Mouse (Mus musculus): ENCODE measurements at regions not wholly inside any gene's neighbourhood (a gene's known extent, or its start where the extent isn't known, plus 50 kb on each side); places are given as distances from the start of the nearest gene placed in this dataset.
A peak's percentile ranks its signal among the peaks of the same experiment; 100 is the strongest.

DNA sequence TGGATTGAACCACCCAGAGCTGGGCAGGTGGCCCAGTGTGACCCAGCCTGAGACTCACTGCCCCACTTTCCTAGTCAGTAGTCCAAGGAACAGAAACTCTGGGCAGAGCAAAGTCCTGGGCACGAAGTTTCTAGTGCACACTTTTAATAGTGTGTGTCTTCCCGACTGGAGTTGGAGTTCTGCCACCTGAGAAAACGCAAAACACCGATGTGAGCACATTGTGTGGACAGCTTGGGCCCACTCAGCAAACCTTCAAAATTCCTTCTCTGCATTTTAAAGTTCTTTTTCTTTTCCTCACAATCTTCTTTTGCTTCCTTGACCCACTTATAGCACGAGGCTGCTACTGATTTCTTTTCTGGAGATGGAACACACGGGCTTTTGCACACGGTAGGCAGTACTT is 141.5 kb upstream of the Agap1 start:
- TF ChIP-seq EP300 (IDR thresholded peaks at IDR 0.05; ENCODE audit: low read depth) = no peak
- TF ChIP-seq CTCF (IDR thresholded peaks at IDR 0.05; ENCODE audit: low read depth) = no peak
- Histone ChIP-seq H3K4me3 (ENCODE audit: insufficient read depth in 1 of 2, low read depth in 2 of 2, low read length in 2 of 2) (no peak overlapping the region), H3K27ac (no peak overlapping the region), H3K36me3 (replicated peaks; ENCODE audit: control insufficient read depth, insufficient read depth, low read depth) (no peaks in the 10 kb centered on the region), H3K4me2 (ENCODE audit: low read depth) (no peak overlapping the region), H3K4me1 (replicated peaks; ENCODE audit: control insufficient read depth in 2 of 2, insufficient read depth in 2 of 2, low read length in 1 of 2) (no peaks in the 10 kb centered on the region), H3K27me3 (ENCODE audit: control insufficient read depth, insufficient read depth, low read length) (no peaks in the 10 kb centered on the region), H3K9ac (replicated peaks) (no peak overlapping the region), H3K9me3 (ENCODE audit: control insufficient read depth, low read length) (no peaks in the 10 kb centered on the region)
- DNase-seq (ENCODE audit: low read depth in 3 of 3, low spot score in 3 of 3) = no peak
- no peak for ATAC-seq (ENCODE audit: insufficient read depth)
- 65% methylated on average over 7 of the region's 7 CpGs for WGBS (ENCODE audit: insufficient replicate concordance)

DNA sequence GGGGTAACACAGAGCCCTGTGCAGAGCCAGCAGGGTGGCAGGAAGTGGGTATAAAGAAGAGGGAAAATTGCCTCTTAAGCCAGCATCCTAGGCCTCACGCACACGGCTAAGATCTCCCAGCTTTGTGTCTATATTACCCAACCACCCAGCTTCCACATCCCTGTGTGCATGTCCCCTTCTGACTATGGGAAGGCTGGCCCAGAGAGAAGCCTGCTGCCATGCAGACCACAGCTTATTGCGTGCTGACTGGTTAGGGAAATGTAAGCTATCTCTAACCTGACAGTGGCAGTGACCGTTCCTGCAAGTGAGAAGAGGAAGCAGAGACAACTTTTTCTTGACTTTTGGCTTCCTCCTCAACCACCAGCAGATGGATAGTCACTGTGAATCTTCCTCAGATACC is 136.7 kb upstream of the Agap1 start:
- no peak for ATAC-seq (ENCODE audit: insufficient read depth)
- WGBS (ENCODE audit: insufficient replicate concordance) = 25% methylated on average over 4 of the region's 4 CpGs
- no peaks in the 10 kb centered on the region for H3K36me3 ChIP-seq (replicated peaks; ENCODE audit: control insufficient read depth, insufficient read depth, low read depth)
- H3K4me3 ChIP-seq (ENCODE audit: insufficient read depth in 1 of 2, low read depth in 2 of 2, low read length in 2 of 2) = no peak overlapping the region
- TF ChIP-seq CTCF (IDR thresholded peaks at IDR 0.05; ENCODE audit: low read depth) (no peak), EP300 (IDR thresholded peaks at IDR 0.05; ENCODE audit: low read depth) (no peak)
- no peak overlapping the region for H3K9ac ChIP-seq (replicated peaks)
- H3K4me2 ChIP-seq (ENCODE audit: low read depth) = no peak overlapping the region
- H3K27ac ChIP-seq = no peak overlapping the region
- no peak for DNase-seq (ENCODE audit: low read depth in 3 of 3, low spot score in 3 of 3)
- H3K27me3 ChIP-seq (ENCODE audit: control insufficient read depth, insufficient read depth, low read length) = no peaks in the 10 kb centered on the region
- no peaks in the 10 kb centered on the region for H3K9me3 ChIP-seq (ENCODE audit: control insufficient read depth, low read length)
- no peaks in the 10 kb centered on the region for H3K4me1 ChIP-seq (replicated peaks; ENCODE audit: control insufficient read depth in 2 of 2, insufficient read depth in 2 of 2, low read length in 1 of 2)

DNA sequence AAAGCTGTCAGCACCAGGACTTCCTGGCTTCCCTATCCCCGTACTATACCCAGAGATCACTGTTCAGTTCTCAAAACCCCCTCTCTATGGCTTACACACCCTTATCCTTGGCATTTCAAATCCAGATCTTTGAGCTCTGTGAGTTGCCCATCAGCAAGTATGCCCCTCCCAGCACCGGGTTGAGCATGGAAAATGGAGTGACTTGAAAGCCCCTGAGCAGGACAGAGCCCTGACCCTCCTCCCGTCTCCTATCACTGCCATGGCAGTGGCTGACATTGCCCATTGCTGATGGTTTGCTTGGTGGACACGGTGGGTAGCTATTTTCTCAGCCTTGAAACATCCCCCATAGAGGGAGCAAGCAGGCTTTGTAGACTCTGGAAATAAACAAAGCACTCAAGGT is 135.9 kb upstream of the Agap1 start:
- 49% methylated on average over 4 of the region's 4 CpGs for WGBS (ENCODE audit: insufficient replicate concordance)
- DNase-seq (ENCODE audit: low read depth in 3 of 3, low spot score in 3 of 3) (no peak), ATAC-seq (ENCODE audit: insufficient read depth) (no peak)
- no peak overlapping the region for H3K9ac ChIP-seq (replicated peaks)
- H3K27me3 ChIP-seq (ENCODE audit: control insufficient read depth, insufficient read depth, low read length) = no peaks in the 10 kb centered on the region
- H3K9me3 ChIP-seq (ENCODE audit: control insufficient read depth, low read length) = no peaks in the 10 kb centered on the region
- no peaks in the 10 kb centered on the region for H3K36me3 ChIP-seq (replicated peaks; ENCODE audit: control insufficient read depth, insufficient read depth, low read depth)
- H3K4me1 ChIP-seq (replicated peaks; ENCODE audit: control insufficient read depth in 2 of 2, insufficient read depth in 2 of 2, low read length in 1 of 2) = no peaks in the 10 kb centered on the region
- H3K4me3 ChIP-seq (ENCODE audit: insufficient read depth in 1 of 2, low read depth in 2 of 2, low read length in 2 of 2) = no peak overlapping the region
- H3K27ac ChIP-seq = no peak overlapping the region
- no peak overlapping the region for H3K4me2 ChIP-seq (ENCODE audit: low read depth)
- TF ChIP-seq EP300 (IDR thresholded peaks at IDR 0.05; ENCODE audit: low read depth) = no peak
- TF ChIP-seq CTCF (IDR thresholded peaks at IDR 0.05; ENCODE audit: low read depth) = no peak

DNA sequence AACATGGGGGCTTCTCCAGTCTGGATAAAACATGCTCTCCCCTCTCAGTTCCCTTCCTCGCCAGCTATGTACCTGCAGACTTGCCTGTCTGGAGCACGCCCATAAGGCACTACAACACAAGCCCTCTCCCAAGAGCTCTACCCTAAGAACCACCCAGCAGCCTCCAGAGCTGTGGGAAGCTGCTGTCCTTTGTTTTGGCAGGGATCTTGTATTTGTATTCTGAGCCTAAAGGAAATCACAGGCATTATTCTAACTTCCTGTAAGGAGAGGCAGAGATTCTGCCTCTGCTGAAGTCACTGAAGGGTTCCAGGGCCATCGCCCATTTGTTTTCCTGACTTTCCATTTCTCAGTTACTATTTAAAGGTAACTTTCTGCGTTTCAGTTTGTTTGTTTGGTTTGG is 132.0 kb upstream of the Agap1 start:
- no peak for DNase-seq (ENCODE audit: low read depth in 3 of 3, low spot score in 3 of 3)
- ATAC-seq (ENCODE audit: insufficient read depth) = no peak
- Histone ChIP-seq H3K4me2 (ENCODE audit: low read depth) (no peak overlapping the region), H3K27ac (no peak overlapping the region), H3K4me3 (ENCODE audit: insufficient read depth in 1 of 2, low read depth in 2 of 2, low read length in 2 of 2) (no peak overlapping the region), H3K4me1 (replicated peaks; ENCODE audit: control insufficient read depth in 2 of 2, insufficient read depth in 2 of 2, low read length in 1 of 2) (no peaks in the 10 kb centered on the region), H3K9me3 (ENCODE audit: control insufficient read depth, low read length) (no peaks in the 10 kb centered on the region), H3K36me3 (replicated peaks; ENCODE audit: control insufficient read depth, insufficient read depth, low read depth) (no peaks in the 10 kb centered on the region), H3K27me3 (ENCODE audit: control insufficient read depth, insufficient read depth, low read length) (no peaks in the 10 kb centered on the region), H3K9ac (replicated peaks) (no peak overlapping the region)
- TF ChIP-seq CTCF (IDR thresholded peaks at IDR 0.05; ENCODE audit: low read depth) = no peak
- no peak for TF ChIP-seq EP300 (IDR thresholded peaks at IDR 0.05; ENCODE audit: low read depth)
- 35% methylated on average over 4 of the region's 4 CpGs for WGBS (ENCODE audit: insufficient replicate concordance)

DNA sequence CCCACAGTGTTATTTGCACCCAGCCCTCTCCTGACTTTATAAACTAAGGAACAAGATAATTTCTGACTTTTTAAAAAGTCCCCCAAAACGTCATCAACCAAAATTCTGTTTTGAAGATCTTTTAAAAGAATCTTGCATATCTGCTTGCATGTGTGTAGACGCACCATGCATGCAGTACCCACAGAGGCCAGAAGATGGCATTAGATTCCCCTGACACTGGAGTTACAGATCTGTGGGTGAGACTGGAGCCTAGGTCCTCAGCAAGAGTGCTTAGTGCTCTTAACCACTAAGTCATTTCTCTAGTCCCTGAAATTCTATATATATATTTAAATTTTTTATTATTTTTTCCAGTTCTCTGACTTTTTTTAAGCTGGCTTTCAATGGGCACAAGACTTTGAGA is 131.5 kb upstream of the Agap1 start:
- no peak for ATAC-seq (ENCODE audit: insufficient read depth)
- Histone ChIP-seq H3K27ac (no peak overlapping the region), H3K4me1 (replicated peaks; ENCODE audit: control insufficient read depth in 2 of 2, insufficient read depth in 2 of 2, low read length in 1 of 2) (no peaks in the 10 kb centered on the region), H3K9me3 (ENCODE audit: control insufficient read depth, low read length) (no peaks in the 10 kb centered on the region), H3K9ac (replicated peaks) (no peak overlapping the region), H3K4me2 (ENCODE audit: low read depth) (no peak overlapping the region), H3K36me3 (replicated peaks; ENCODE audit: control insufficient read depth, insufficient read depth, low read depth) (no peaks in the 10 kb centered on the region), H3K4me3 (ENCODE audit: insufficient read depth in 1 of 2, low read depth in 2 of 2, low read length in 2 of 2) (no peak overlapping the region), H3K27me3 (ENCODE audit: control insufficient read depth, insufficient read depth, low read length) (no peaks in the 10 kb centered on the region)
- no peak for DNase-seq (ENCODE audit: low read depth in 3 of 3, low spot score in 3 of 3)
- TF ChIP-seq EP300 (IDR thresholded peaks at IDR 0.05; ENCODE audit: low read depth) (no peak), CTCF (IDR thresholded peaks at IDR 0.05; ENCODE audit: low read depth) (peak; percentile 69)
- WGBS (ENCODE audit: insufficient replicate concordance) = 20% methylated on average over 2 of the region's 2 CpGs

Data from liver, embryonic 14.5 days (tissue).